Mouse (Mus musculus): Measurements from ENCODE around the gene Gm5168. TPM values are rescaled to one million over a fixed set of nuclear protein-coding genes. Genes with fewer than 3 reads are reported as not detected.
"Not testable (repeated sequence)": the region's sequence is repeated elsewhere in the genome, so short reads cannot be mapped to it uniquely, and the experiment has no call there.

Gene Gm5168
- total RNA-seq (2021), result not detected
- long read RNA-seq, experiment 1, result 0 reads
- long read RNA-seq, experiment 2, result 0 reads

GRCm38 (mm10) chrX:26050941-26051340 lies at the start of gene Gm5168:
Gm5168 (minus strand) TSS chrX:26051041.
- H3K4me3 ChIP-seq; DNase-seq; H3K27ac ChIP-seq; intact Hi-C loops (cut with DNase I): not testable (repeated sequence)

Other genes with a start within 250 kb of the Gm5168 start
- not detected for gene Gm2012, start 180.3 kb upstream of the Gm5168 start, total RNA-seq (2021)

All from gastrocnemius, adult 2 months (tissue).